ENCODE assay signal across 8 mouse cellular contexts in the genomic region with DNA sequence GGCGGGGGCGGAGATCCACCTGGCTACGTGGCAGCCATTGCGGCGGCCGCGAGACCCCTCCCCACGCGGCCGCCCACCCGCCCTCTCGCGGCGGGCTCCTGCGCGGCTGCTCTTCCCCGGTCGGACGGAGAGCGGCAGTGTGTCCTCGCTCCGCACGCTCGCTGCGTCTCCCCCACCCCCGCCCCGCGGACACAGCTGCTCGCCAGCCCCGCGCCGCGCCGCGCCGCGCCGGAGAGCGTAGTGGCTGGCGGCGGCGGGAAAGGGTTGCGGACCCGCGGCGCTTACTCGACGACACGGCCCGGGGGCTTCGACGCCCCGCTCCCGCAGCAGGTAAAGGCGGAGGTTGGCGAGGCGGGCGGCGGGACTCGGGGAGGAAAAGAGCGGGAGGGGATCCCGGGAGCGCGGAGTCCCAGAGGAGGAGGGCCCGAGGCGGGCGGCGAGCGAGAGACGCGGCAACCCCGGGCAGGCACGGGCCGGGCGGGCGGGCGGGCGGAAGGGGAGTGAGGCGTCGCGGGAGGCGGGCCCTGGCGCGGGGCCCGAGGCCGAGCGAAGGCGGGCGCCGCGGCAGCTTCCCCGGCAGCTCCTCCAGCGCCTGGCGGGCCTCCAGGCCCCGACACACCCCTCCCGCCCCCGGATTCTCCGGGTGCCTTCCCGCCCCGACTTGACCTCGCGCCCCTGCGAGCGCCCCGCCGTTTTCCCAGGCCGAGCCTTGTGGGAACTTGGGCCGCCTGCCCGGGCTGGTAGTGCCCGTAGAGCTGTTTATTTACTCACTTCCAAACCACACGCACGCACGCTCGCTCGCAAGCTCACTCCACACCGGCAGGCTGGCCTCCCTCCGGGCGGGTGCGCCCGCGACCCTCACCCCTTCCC. TPM values are rescaled to one million over a fixed set of nuclear protein-coding genes. Genes with fewer than 3 reads are reported as not detected.
A peak's percentile ranks its signal among the peaks of the same experiment; 100 is the strongest.
DNase-seq lines count a peak whose midpoint lies in the region; ATAC-seq lines count a peak whose summit lies in the region.

No protein-coding gene starts in this region.

- ATAC-seq in CD4-positive, CD25-positive, alpha-beta regulatory T cell, adult 4 months, result peak; percentile 25
- ATAC-seq in forebrain, embryonic 11.5 days (replicated peaks; ENCODE audit: low FRiP score), result peak; percentile 88
- peak; percentile 83 for ATAC-seq in heart, embryonic 16.5 days (replicated peaks; ENCODE audit: extremely low read depth, insufficient read depth, low FRiP score)
- ATAC-seq in liver, embryonic 15.5 days (ENCODE audit: insufficient read depth), result peak; percentile 81
- peak; percentile 89 for ATAC-seq in neural tube, embryonic 11.5 days (ENCODE audit: insufficient read depth, low FRiP score, low TSS enrichment)
- peak; percentile 86 for ATAC-seq in stomach, embryonic 16.5 days (ENCODE audit: insufficient read depth, low FRiP score)

- H3K27me3 ChIP-seq in forebrain, embryonic 11.5 days (ENCODE audit: control insufficient read depth, insufficient read depth, low read length), result no peaks in the 10 kb centered on the region
- H3K27me3 ChIP-seq in heart, embryonic 16.5 days (ENCODE audit: control insufficient read depth, insufficient read depth, low read length), result no peaks in the 10 kb centered on the region
- no peaks in the 10 kb centered on the region for H3K27me3 ChIP-seq in liver, embryonic 15.5 days
- H3K27me3 ChIP-seq in neural tube, embryonic 11.5 days (ENCODE audit: control insufficient read depth, insufficient read depth, low read length), result no peaks in the 10 kb centered on the region
- no peaks in the 10 kb centered on the region for H3K27me3 ChIP-seq in stomach, embryonic 16.5 days (ENCODE audit: control insufficient read depth, insufficient read depth, low read length)

- H3K36me3 ChIP-seq in forebrain, embryonic 11.5 days (ENCODE audit: control insufficient read depth, insufficient read depth, low read length), result no peaks in the 10 kb centered on the region
- no peaks in the 10 kb centered on the region for H3K36me3 ChIP-seq in heart, embryonic 16.5 days (ENCODE audit: control insufficient read depth, insufficient read depth)
- no peaks in the 10 kb centered on the region for H3K36me3 ChIP-seq in liver, embryonic 15.5 days (replicated peaks)
- H3K36me3 ChIP-seq in neural tube, embryonic 11.5 days (ENCODE audit: control insufficient read depth, insufficient read depth, low read length), result no peaks in the 10 kb centered on the region
- no peaks in the 10 kb centered on the region for H3K36me3 ChIP-seq in stomach, embryonic 16.5 days (ENCODE audit: control insufficient read depth, insufficient read depth, low read length)

- peak overlapping the region; percentile 100 for H3K27ac ChIP-seq in forebrain, embryonic 11.5 days (ENCODE audit: low read depth, low read length)
- H3K27ac ChIP-seq in heart, embryonic 16.5 days (ENCODE audit: low read length), result peak overlapping the region; percentile 100
- H3K27ac ChIP-seq in liver, embryonic 15.5 days (replicated peaks), result peak overlapping the region; percentile 99
- peak overlapping the region; percentile 99 for H3K27ac ChIP-seq in neural tube, embryonic 11.5 days (ENCODE audit: low read depth, low read length)
- peak overlapping the region; percentile 100 for H3K27ac ChIP-seq in stomach, embryonic 16.5 days (ENCODE audit: low read length)

- DNase-seq in c-Kit-negative CD71-positive TER-119-positive erythroid progenitor cells, embryonic 14.5 days (ENCODE audit: low read depth, low spot score), result peak; percentile 53
- peak; percentile 91 for DNase-seq in forebrain, embryonic 11.5 days (ENCODE audit: low spot score)
- peak; percentile 92 to 96 for DNase-seq in kidney, postnatal 36 days
- DNase-seq in neural tube, embryonic 11.5 days (ENCODE audit: low spot score), result peak; percentile 91

- H3K9ac ChIP-seq in forebrain, embryonic 11.5 days (ENCODE audit: low read length), result peak overlapping the region; percentile 100
- peak overlapping the region; percentile 100 for H3K9ac ChIP-seq in heart, embryonic 16.5 days (ENCODE audit: low read length)
- peak overlapping the region; percentile 98 for H3K9ac ChIP-seq in liver, embryonic 15.5 days
- H3K9ac ChIP-seq in neural tube, embryonic 11.5 days (ENCODE audit: low read length), result peak overlapping the region; percentile 99
- H3K9ac ChIP-seq in stomach, embryonic 16.5 days (ENCODE audit: low read length), result peak overlapping the region; percentile 97

- H3K4me1 ChIP-seq in forebrain, embryonic 11.5 days (replicated peaks; ENCODE audit: control insufficient read depth, insufficient read depth, low read length), result no peaks in the 10 kb centered on the region; the same call in 1 of the 2 replicates
- H3K4me1 ChIP-seq in heart, embryonic 16.5 days (ENCODE audit: control insufficient read depth, insufficient read depth, low read length), result peaks cover 9% of the 10 kb centered on the region
- H3K4me1 ChIP-seq in liver, embryonic 15.5 days (replicated peaks), result peaks cover 29% of the 10 kb centered on the region
- peaks cover 7% of the 10 kb centered on the region for H3K4me1 ChIP-seq in neural tube, embryonic 11.5 days (ENCODE audit: control insufficient read depth, insufficient read depth, low read length)
- H3K4me1 ChIP-seq in stomach, embryonic 16.5 days (ENCODE audit: control insufficient read depth, insufficient read depth, low read length), result peaks cover 7% of the 10 kb centered on the region

- WGBS in forebrain, embryonic 11.5 days, result under 1% methylated on average over 68 of the region's 121 CpGs
- WGBS in heart, embryonic 16.5 days, result under 1% methylated on average over 86 of the region's 121 CpGs
- WGBS in liver, embryonic 15.5 days (ENCODE audit: insufficient replicate concordance), result under 1% methylated on average over 98 of the region's 121 CpGs
- WGBS in neural tube, embryonic 11.5 days, result under 1% methylated on average over 68 of the region's 121 CpGs
- under 1% methylated on average over 84 of the region's 121 CpGs for WGBS in stomach, embryonic 16.5 days

- H3K9me3 ChIP-seq in forebrain, embryonic 11.5 days (ENCODE audit: control insufficient read depth, low read length), result no peaks in the 10 kb centered on the region
- no peaks in the 10 kb centered on the region for H3K9me3 ChIP-seq in heart, embryonic 16.5 days (replicated peaks; ENCODE audit: control insufficient read depth, low read length)
- H3K9me3 ChIP-seq in liver, embryonic 15.5 days (replicated peaks), result no peaks in the 10 kb centered on the region
- no peaks in the 10 kb centered on the region for H3K9me3 ChIP-seq in neural tube, embryonic 11.5 days (ENCODE audit: control insufficient read depth, low read length)
- H3K9me3 ChIP-seq in stomach, embryonic 16.5 days (replicated peaks; ENCODE audit: control insufficient read depth, low read length), result no peaks in the 10 kb centered on the region

- peak overlapping the region; percentile 95 for H3K4me2 ChIP-seq in forebrain, embryonic 11.5 days (ENCODE audit: low read depth, low read length, severe bottlenecking)
- peak overlapping the region; percentile 83 for H3K4me2 ChIP-seq in heart, embryonic 16.5 days (ENCODE audit: low read depth, low read length)
- H3K4me2 ChIP-seq in liver, embryonic 15.5 days, result peak overlapping the region; percentile 94
- peak overlapping the region; percentile 77 for H3K4me2 ChIP-seq in neural tube, embryonic 11.5 days (ENCODE audit: low read depth)
- H3K4me2 ChIP-seq in stomach, embryonic 16.5 days (ENCODE audit: low read depth, low read length), result peak overlapping the region; percentile 73

- peak overlapping the region; percentile 91 for H3K4me3 ChIP-seq in forebrain, embryonic 11.5 days (ENCODE audit: low read depth, low read length)
- H3K4me3 ChIP-seq in heart, embryonic 16.5 days (ENCODE audit: low read length), result peak overlapping the region; percentile 95
- H3K4me3 ChIP-seq in liver, embryonic 15.5 days (replicated peaks), result peak overlapping the region; percentile 82
- H3K4me3 ChIP-seq in neural tube, embryonic 11.5 days (ENCODE audit: low read depth, low read length), result peak overlapping the region; percentile 84
- H3K4me3 ChIP-seq in stomach, embryonic 16.5 days (replicated peaks; ENCODE audit: low read length), result peak overlapping the region; percentile 93

RNA-seq across cellular contexts. Expression of a gene that starts 0.8 kb away (rescaled TPM):
- 10 to 100 TPM; 11.7 to 13.3 TPM for polyA plus RNA-seq in CD4-positive, CD25-positive, alpha-beta regulatory T cell, adult 4 months (2017; shearing (Covaris generic))
- 47.1 and 56.3 TPM in 2 replicates for polyA plus RNA-seq in forebrain, embryonic 11.5 days (2014; fragmentation: Nextera tagmentation; extraction: Ambion mirVana)
- 10.5 and 10.8 TPM in 2 replicates for polyA plus RNA-seq in heart, embryonic 16.5 days (2015; fragmentation: Nextera tagmentation; extraction: Ambion mirVana)
- polyA plus RNA-seq in liver, embryonic 15.5 days (2015; fragmentation: Nextera tagmentation; extraction: Ambion mirVana), result 7.8 and 8.5 TPM in 2 replicates
- polyA plus RNA-seq in neural tube, embryonic 11.5 days (2014; fragmentation: Nextera tagmentation; extraction: Ambion mirVana), result 34.9 and 38.1 TPM in 2 replicates
- polyA plus RNA-seq in stomach, embryonic 16.5 days (2015; fragmentation: Nextera tagmentation; extraction: Ambion mirVana), result 14.3 and 17.3 TPM in 2 replicates

Comparison
In these comparisons a context has a peak if more than half of its experiments do, and no peak if none do; other contexts are left out.
1. Peak in every context shown above with its lines: DNase-seq, ATAC-seq, H3K4me3 ChIP-seq and H3K27ac ChIP-seq.
2. ATAC-seq: peak in every context shown above with its lines; median percentile 89 in neural tube, embryonic 11.5 days; 88 in forebrain, embryonic 11.5 days; 86 in stomach, embryonic 16.5 days; 83 in heart, embryonic 16.5 days; 81 in liver, embryonic 15.5 days; 25 in CD4-positive, CD25-positive, alpha-beta regulatory T cell, adult 4 months.